Mouse (Mus musculus) cortical plate, adult 2 months (tissue): ENCODE measurements around the gene Eps15l1.

Experiments used
- CTCF ChIP-seq: fragments of 200-500 bp; IDR thresholded peaks from 2 replicates; pipeline ENCODE4 v1.5.1; 2011; ENCODE audit warnings: mild to moderate bottlenecking, control low read depth, low read length; ENCODE audit not compliant: insufficient read depth; ENCODE audit errors: extremely low read depth
- POLR2A ChIP-seq: fragments of 200-500 bp; IDR thresholded peaks from 2 replicates; pipeline ENCODE4 v1.6.1; 2011; ENCODE audit warnings: mild to moderate bottlenecking, low read length, control low read depth; ENCODE audit not compliant: insufficient read depth; ENCODE audit errors: extremely low read depth

- TF ChIP-seq POLR2A (no peak), CTCF (no peak)
Observed at GRCm38 (mm10) chr8:72418073-72418472, 3.2 kb downstream of the Eps15l1 start.
